Mouse (Mus musculus) lung, postnatal 0 days (tissue): ENCODE data around the gene Syde2. TPM values are rescaled to one million over a fixed set of nuclear protein-coding genes. Genes with fewer than 3 reads are reported as not detected.
"Not testable (repeated sequence)": the region's sequence is repeated elsewhere in the genome, so short reads cannot be mapped to it uniquely, and the experiment has no call there.

Experiments used
- ATAC-seq: fragments of 200-750 bp; cut with Nextera tagmentation; 2 replicates; pipeline ENCODE4 v1.8.0; 2017; ENCODE audit warnings: moderate library complexity
- DNase-seq: peaks from one replicate; pipeline ENCODE4 v3.0.0-alpha.2; 2016; ENCODE audit warnings: low spot score
- H3K27ac ChIP-seq: fragments of 300-500 bp; sonication (generic); 2 replicates; pipeline ENCODE4 v1.5.1; 2014; ENCODE audit warnings: antibody characterized with exemption, mild to moderate bottlenecking, low read length, mixed read lengths
- H3K27me3 ChIP-seq: fragments of 300-500 bp; sonication (generic); replicated peaks from 2 replicates; pipeline ENCODE4 v1.6.1; 2014; ENCODE audit warnings: low read length, mixed read lengths; ENCODE audit not compliant: insufficient read depth
- H3K36me3 ChIP-seq: fragments of 300-500 bp; sonication (generic); 2 replicates; pipeline ENCODE4 v1.6.1; 2014; ENCODE audit warnings: low read length, mixed read lengths; ENCODE audit not compliant: insufficient read depth
- H3K4me1 ChIP-seq: fragments of 300-500 bp; sonication (generic); 2 replicates; pipeline ENCODE4 v1.6.1; 2014; ENCODE audit warnings: antibody characterized with exemption, low read depth, low read length, mixed read lengths; ENCODE audit not compliant: insufficient read depth
- H3K4me2 ChIP-seq: fragments of 300-500 bp; sonication (generic); replicated peaks from 2 replicates; pipeline ENCODE4 v1.6.1; 2014; ENCODE audit warnings: low read depth, mild to moderate bottlenecking, low read length, moderate library complexity, mixed read lengths
- H3K4me3 ChIP-seq: fragments of 300-500 bp; sonication (generic); 2 replicates; pipeline ENCODE4 v1.5.1; 2014; ENCODE audit warnings: low read depth, low read length
- H3K9ac ChIP-seq: fragments of 300-500 bp; sonication (generic); replicated peaks from 2 replicates; pipeline ENCODE4 v1.6.1; 2014; ENCODE audit warnings: low read depth, mild to moderate bottlenecking
- H3K9me3 ChIP-seq: fragments of 300-500 bp; sonication (generic); 2 replicates; pipeline ENCODE4 v1.6.1; 2016; ENCODE audit warnings: low read length, mixed read lengths
- CTCF ChIP-seq: IDR thresholded peaks from 2 replicates; pipeline ENCODE4 v1.5.1; 2016; ENCODE audit warnings: antibody characterized with exemption, mild to moderate bottlenecking
- EP300 ChIP-seq: IDR thresholded peaks from 2 replicates; pipeline ENCODE4 v1.6.1; 2016; ENCODE audit warnings: antibody characterized with exemption, mild to moderate bottlenecking, control low read depth
- WGBS: fragments of 180-500 bp; shearing (Covaris S2); extraction: QIAGEN DNeasy Blood & Tissue Kit; methylation state at CpG from one replicate; pipeline ENCODE4 v1.1.7; 2014; 5-methylcytosine and 5-hydroxymethylcytosine counted together
- polyA plus RNA-seq: library from polyadenylated mRNA; unstranded; fragments of >200 nt; fragmentation: Nextera tagmentation; extraction: Ambion mirVana; gene quantifications from 2 replicates; pipeline ENCODE4 v1.2.1, GENCODE M21; 2015

The Syde2 gene
- polyA plus RNA-seq, 1 experiment from 2014 or later: 3.1 TPM

- ATAC-seq (peak; percentile 90), DNase-seq (peak; percentile 96)
- Histone ChIP-seq H3K9ac (no peak overlapping the region), H3K36me3 (no peaks in the 10 kb centered on the region), H3K4me3 (0 out of 2 replicates have a peak overlapping the region, but pooled peaks have one; percentile 4), H3K4me1 (peaks cover 11% of the 10 kb centered on the region; the same call in 1 of the 2 replicates), H3K27me3 (no peaks in the 10 kb centered on the region), H3K4me2 (peak overlapping the region; percentile 6), H3K9me3 (no peaks in the 10 kb centered on the region), H3K27ac (peak overlapping the region; percentile 89)
- TF ChIP-seq CTCF (no peak), EP300 (no peak)
- WGBS: 15% methylated on average over 10 of the region's 10 CpGs
Observed at GRCm38 (mm10) chr3:145964018-145964387, 23.7 kb upstream of the Syde2 start.

- no peaks in the 10 kb centered on the region for H3K9me3 ChIP-seq
- H3K27ac ChIP-seq: peak overlapping the region; percentile 89
- ATAC-seq (peak; percentile 88), DNase-seq (peak; percentile 93)
- H3K9ac ChIP-seq: no peak overlapping the region
- H3K36me3 ChIP-seq: no peaks in the 10 kb centered on the region
- H3K4me1 ChIP-seq: peaks cover 11% of the 10 kb centered on the region; the same call in 1 of the 2 replicates
- TF ChIP-seq CTCF: 0 out of 2 replicates have a peak, but pooled peaks have one; percentile 7
- peak; percentile 84 for TF ChIP-seq EP300
- no peaks in the 10 kb centered on the region for H3K27me3 ChIP-seq
- WGBS: 2% methylated on average over 10 of the region's 10 CpGs
- H3K4me2 ChIP-seq: peak overlapping the region; percentile 6
- no peak overlapping the region for H3K4me3 ChIP-seq
Observed at GRCm38 (mm10) chr3:145964473-145964872, 23.2 kb upstream of the Syde2 start.

GRCm38 (mm10) chr3:145965583-145965982 is 22.1 kb upstream of the Syde2 start:
- not testable (repeated sequence) for H3K4me3 ChIP-seq, H3K4me2 ChIP-seq, H3K27me3 ChIP-seq, H3K9me3 ChIP-seq, H3K27ac ChIP-seq, H3K9ac ChIP-seq, H3K36me3 ChIP-seq, ATAC-seq, DNase-seq
- 68% methylated on average over 3 of the region's 3 CpGs for WGBS
- H3K4me1 ChIP-seq: peaks cover 11% of the 10 kb centered on the region; the same call in 1 of the 2 replicates

GRCm38 (mm10) chr3:145966806-145967205 is 20.9 kb upstream of the Syde2 start:
- Histone ChIP-seq H3K36me3 (no peaks in the 10 kb centered on the region), H3K9me3 (no peaks in the 10 kb centered on the region), H3K4me2 (no peak overlapping the region), H3K9ac (no peak overlapping the region), H3K27ac (no peak overlapping the region), H3K4me1 (peaks cover 11% of the 10 kb centered on the region; the same call in 1 of the 2 replicates), H3K4me3 (no peak overlapping the region), H3K27me3 (no peaks in the 10 kb centered on the region)
- no peak for TF ChIP-seq CTCF
- TF ChIP-seq EP300: no peak
- WGBS: 86% methylated on average over 5 of the region's 5 CpGs
- no peak for ATAC-seq
- DNase-seq: no peak

- Histone ChIP-seq H3K4me3 (no peak overlapping the region), H3K36me3 (no peaks in the 10 kb centered on the region), H3K9me3 (no peaks in the 10 kb centered on the region), H3K4me1 (peaks cover 1% of the 10 kb centered on the region; the same call in 1 of the 2 replicates), H3K9ac (no peak overlapping the region), H3K27me3 (no peaks in the 10 kb centered on the region), H3K27ac (no peak overlapping the region), H3K4me2 (0 out of 2 replicates have a peak overlapping the region, but pooled peaks have one; percentile 17)
- 33% methylated on average over 14 of the region's 14 CpGs for WGBS
- no peak for DNase-seq
- TF ChIP-seq EP300: no peak
- TF ChIP-seq CTCF: no peak
- ATAC-seq: no peak
Observed at GRCm38 (mm10) chr3:145969031-145969501, 18.6 kb upstream of the Syde2 start.

GRCm38 (mm10) chr3:145971501-145971900 is 16.2 kb upstream of the Syde2 start:
- DNase-seq (peak; percentile 71), ATAC-seq (peak; percentile 50)
- Histone ChIP-seq H3K27ac (peak overlapping the region; percentile 62; the same call in 1 of the 2 replicates), H3K4me3 (no peak overlapping the region), H3K27me3 (no peaks in the 10 kb centered on the region), H3K4me2 (no peak overlapping the region), H3K9ac (no peak overlapping the region), H3K4me1 (no peaks in the 10 kb centered on the region), H3K9me3 (no peaks in the 10 kb centered on the region), H3K36me3 (no peaks in the 10 kb centered on the region)
- WGBS: 34% methylated on average over 10 of the region's 10 CpGs
- TF ChIP-seq EP300: no peak
- no peak for TF ChIP-seq CTCF

GRCm38 (mm10) chr3:145974986-145975385 is 12.7 kb upstream of the Syde2 start:
- ATAC-seq: no peak
- 80% methylated on average over 7 of the region's 7 CpGs for WGBS
- no peak overlapping the region for H3K4me2 ChIP-seq
- no peak overlapping the region for H3K27ac ChIP-seq
- no peak for DNase-seq
- H3K9me3 ChIP-seq: no peaks in the 10 kb centered on the region
- no peak for TF ChIP-seq EP300
- no peak for TF ChIP-seq CTCF
- no peak overlapping the region for H3K9ac ChIP-seq
- H3K4me1 ChIP-seq: no peaks in the 10 kb centered on the region
- H3K4me3 ChIP-seq: no peak overlapping the region
- no peaks in the 10 kb centered on the region for H3K27me3 ChIP-seq
- H3K36me3 ChIP-seq: no peaks in the 10 kb centered on the region
